Mouse (Mus musculus): Measurements from ENCODE around the gene Il1f5. TPM values are rescaled to one million over a fixed set of nuclear protein-coding genes. Genes with fewer than 3 reads are reported as not detected.

The Il1f5 gene
- polyA plus RNA-seq, 1 experiment from 2014 or later = not detected

DNA sequence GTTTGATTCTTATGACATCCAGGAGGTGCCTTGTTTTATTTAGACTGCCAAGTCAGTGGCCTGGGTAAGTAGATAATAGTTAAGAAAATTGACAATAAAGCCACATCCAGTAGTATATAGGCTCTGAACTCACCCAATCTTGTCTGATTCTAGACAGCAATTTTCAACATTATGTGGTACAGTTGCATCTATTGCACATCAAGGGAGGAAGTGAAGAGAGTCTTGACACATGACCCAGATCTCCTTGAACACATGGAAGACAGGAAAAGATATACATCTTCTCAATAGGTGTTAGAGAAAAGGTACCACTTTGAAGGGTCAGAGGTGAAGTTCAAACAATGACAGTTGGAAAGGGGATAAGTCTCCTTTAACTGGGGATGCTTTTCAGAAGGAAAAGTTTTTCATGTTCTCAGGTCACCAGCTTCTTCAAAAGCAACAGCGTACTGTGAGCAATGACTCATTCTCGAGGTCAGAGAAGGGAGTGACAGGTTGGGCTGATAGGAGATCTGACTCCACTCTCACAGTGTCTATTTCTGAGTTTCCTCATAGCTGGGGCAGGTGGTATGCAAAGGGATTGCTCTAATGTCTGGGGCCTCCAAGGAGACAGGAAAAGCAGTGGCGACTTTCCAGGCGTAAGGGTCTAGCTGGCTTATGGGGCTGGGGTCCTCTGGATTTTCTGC lies 41.3 kb downstream of the Il1f5 start:
- Histone ChIP-seq H3K27ac (ENCODE audit: low read length) (no peak overlapping the region), H3K9me3 (ENCODE audit: control insufficient read depth, low read length) (no peaks in the 10 kb centered on the region), H3K4me3 (ENCODE audit: low read length) (no peak overlapping the region), H3K9ac (ENCODE audit: low read length) (no peak overlapping the region), H3K4me2 (ENCODE audit: low read depth, low read length) (no peak overlapping the region), H3K27me3 (ENCODE audit: control insufficient read depth, insufficient read depth, low read depth, low read length) (no peaks in the 10 kb centered on the region), H3K4me1 (replicated peaks; ENCODE audit: control insufficient read depth, insufficient read depth, low read length) (no peaks in the 10 kb centered on the region), H3K36me3 (ENCODE audit: control insufficient read depth, insufficient read depth, low read length) (no peaks in the 10 kb centered on the region)
- no peak for ATAC-seq (ENCODE audit: low read depth)
- WGBS = 65% methylated on average over 4 of the region's 4 CpGs

Other genes starting within 250 kb of the Il1f5 start
- gene Hnmt, start 227.6 kb upstream of the Il1f5 start, polyA plus RNA-seq (2015; fragmentation: Nextera tagmentation; extraction: Ambion mirVana) = 1.2 and 1.3 TPM in 2 replicates
- gene Tbpl2, start 180.4 kb upstream of the Il1f5 start, polyA plus RNA-seq (2015; fragmentation: Nextera tagmentation; extraction: Ambion mirVana) = not detected in 2 replicates
- not detected in 2 replicates for gene Il1f8, start 123.8 kb upstream of the Il1f5 start, polyA plus RNA-seq (2015; fragmentation: Nextera tagmentation; extraction: Ambion mirVana)
- 0.21 TPM in 1 of 2 replicates, not detected in the other for gene Il1f9, start 90.5 kb upstream of the Il1f5 start, polyA plus RNA-seq (2015; fragmentation: Nextera tagmentation; extraction: Ambion mirVana)
- gene Il1f6, start 61.5 kb upstream of the Il1f5 start, polyA plus RNA-seq (2015; fragmentation: Nextera tagmentation; extraction: Ambion mirVana) = not detected in 2 replicates
- not detected in 2 replicates for gene Il1f10, start 14.2 kb downstream of the Il1f5 start, polyA plus RNA-seq (2015; fragmentation: Nextera tagmentation; extraction: Ambion mirVana)
- gene Il1rn, start 59.9 kb downstream of the Il1f5 start, polyA plus RNA-seq (2015; fragmentation: Nextera tagmentation; extraction: Ambion mirVana) = 0.19 and 1.0 TPM in 2 replicates
- 2.3 and 3.4 TPM in 2 replicates for gene Psd4, start 90.6 kb downstream of the Il1f5 start, polyA plus RNA-seq (2015; fragmentation: Nextera tagmentation; extraction: Ambion mirVana)
- not detected in 2 replicates for gene Pax8, start 198.6 kb downstream of the Il1f5 start, polyA plus RNA-seq (2015; fragmentation: Nextera tagmentation; extraction: Ambion mirVana)

All from lung, embryonic 16.5 days (tissue).